Mouse (Mus musculus): ENCODE data around the gene Slc2a1. TPM values are rescaled to one million over a fixed set of nuclear protein-coding genes. Genes with fewer than 3 reads are reported as not detected.

Gene Slc2a1
- polyA plus RNA-seq, 1 experiment from 2014 or later = 119 TPM

DNA sequence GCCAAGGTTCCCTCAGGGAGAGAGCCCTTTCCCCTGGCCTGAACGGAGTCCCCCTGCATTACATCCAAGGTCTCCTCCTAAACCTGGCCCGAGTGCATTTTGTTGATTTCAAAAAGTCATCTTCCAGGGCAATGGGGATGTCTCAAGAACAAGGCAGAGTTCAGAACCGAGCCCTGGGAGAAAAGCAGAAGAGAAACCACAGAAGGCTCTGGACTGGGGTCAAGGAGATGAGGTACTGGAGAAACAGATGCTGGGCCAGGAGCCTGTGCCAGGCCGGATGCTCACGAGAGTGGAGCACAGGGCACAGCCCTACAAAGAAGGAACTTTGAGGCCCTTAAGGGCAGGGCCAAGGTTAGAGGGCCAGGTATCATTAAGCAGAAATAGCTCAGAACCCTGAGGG lies 69.2 kb downstream of the Slc2a1 start:
- WGBS = 58% methylated on average over 5 of the region's 5 CpGs
- H3K9ac ChIP-seq = no peak overlapping the region
- no peaks in the 10 kb centered on the region for H3K36me3 ChIP-seq
- no peak overlapping the region for H3K4me3 ChIP-seq
- H3K27ac ChIP-seq = no peak overlapping the region
- H3K4me1 ChIP-seq (replicated peaks) = peaks cover 9% of the 10 kb centered on the region
- H3K4me2 ChIP-seq = no peak overlapping the region
- no peak for ATAC-seq (replicated peaks; ENCODE audit: insufficient number of reproducible peaks, insufficient read depth, low FRiP score, low read depth)
- no peaks in the 10 kb centered on the region for H3K9me3 ChIP-seq (replicated peaks)
- H3K27me3 ChIP-seq = no peaks in the 10 kb centered on the region

DNA sequence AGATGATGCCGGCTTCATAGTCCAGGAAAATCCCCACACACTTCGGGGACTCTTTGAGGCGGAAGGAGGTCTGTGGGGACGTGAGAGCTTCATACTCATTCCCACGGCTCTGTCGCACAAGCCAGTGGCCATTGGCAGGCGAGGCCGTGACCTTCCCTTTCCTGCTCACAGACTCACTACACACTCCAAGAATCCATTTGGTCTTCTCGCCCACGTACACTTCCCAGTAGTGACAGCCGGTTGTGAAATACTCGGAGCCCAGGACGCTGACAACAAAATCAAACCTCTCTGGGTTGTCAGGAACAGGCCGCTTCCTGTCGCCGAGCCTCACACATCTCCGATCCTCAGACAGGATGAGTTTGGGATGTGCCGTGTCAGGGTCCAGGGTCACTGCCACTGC lies 69.8 kb downstream of the Slc2a1 start:
- no peak for ATAC-seq (replicated peaks; ENCODE audit: insufficient number of reproducible peaks, insufficient read depth, low FRiP score, low read depth)
- H3K27ac ChIP-seq = no peak overlapping the region
- H3K9me3 ChIP-seq (replicated peaks) = no peaks in the 10 kb centered on the region
- no peaks in the 10 kb centered on the region for H3K36me3 ChIP-seq
- no peak overlapping the region for H3K9ac ChIP-seq
- WGBS = 47% methylated on average over 18 of the region's 18 CpGs
- H3K4me1 ChIP-seq (replicated peaks) = peaks cover 3% of the 10 kb centered on the region; the same call in 1 of the 2 replicates
- no peak overlapping the region for H3K4me3 ChIP-seq
- H3K4me2 ChIP-seq = no peak overlapping the region
- H3K27me3 ChIP-seq = no peaks in the 10 kb centered on the region

GRCm38 (mm10) chr4:119180133-119180707 lies 71.7 kb downstream of the Slc2a1 start:
- 35% methylated on average over 4 of the region's 4 CpGs for WGBS
- Histone ChIP-seq H3K9me3 (replicated peaks) (no peaks in the 10 kb centered on the region), H3K36me3 (no peaks in the 10 kb centered on the region), H3K4me2 (no peak overlapping the region), H3K27ac (no peak overlapping the region), H3K4me1 (replicated peaks) (peaks cover 3% of the 10 kb centered on the region; the same call in 1 of the 2 replicates), H3K4me3 (no peak overlapping the region), H3K9ac (no peak overlapping the region), H3K27me3 (no peaks in the 10 kb centered on the region)
- ATAC-seq (replicated peaks; ENCODE audit: insufficient number of reproducible peaks, insufficient read depth, low FRiP score, low read depth) = no peak

GRCm38 (mm10) chr4:119181456-119181855 lies 72.9 kb downstream of the Slc2a1 start:
- Histone ChIP-seq H3K4me1 (replicated peaks) (peaks cover 3% of the 10 kb centered on the region; the same call in 1 of the 2 replicates), H3K9ac (no peak overlapping the region), H3K27ac (no peak overlapping the region), H3K27me3 (no peaks in the 10 kb centered on the region), H3K36me3 (no peaks in the 10 kb centered on the region), H3K4me3 (no peak overlapping the region), H3K9me3 (replicated peaks) (no peaks in the 10 kb centered on the region), H3K4me2 (no peak overlapping the region)
- 81% methylated on average over 9 of the region's 9 CpGs for WGBS
- no peak for ATAC-seq (replicated peaks; ENCODE audit: insufficient number of reproducible peaks, insufficient read depth, low FRiP score, low read depth)

- 26% methylated on average over 1 of the region's 1 CpGs for WGBS
- Histone ChIP-seq H3K27me3 (no peaks in the 10 kb centered on the region), H3K4me2 (no peak overlapping the region), H3K4me3 (no peak overlapping the region), H3K9ac (no peak overlapping the region), H3K9me3 (replicated peaks) (no peaks in the 10 kb centered on the region), H3K4me1 (replicated peaks) (peaks cover 5% of the 10 kb centered on the region), H3K27ac (no peak overlapping the region), H3K36me3 (no peaks in the 10 kb centered on the region)
- no peak for ATAC-seq (replicated peaks; ENCODE audit: insufficient number of reproducible peaks, insufficient read depth, low FRiP score, low read depth)
These were observed 75.0 kb downstream of the Slc2a1 start for GRCm38 (mm10) chr4:119183525-119183924.

DNA sequence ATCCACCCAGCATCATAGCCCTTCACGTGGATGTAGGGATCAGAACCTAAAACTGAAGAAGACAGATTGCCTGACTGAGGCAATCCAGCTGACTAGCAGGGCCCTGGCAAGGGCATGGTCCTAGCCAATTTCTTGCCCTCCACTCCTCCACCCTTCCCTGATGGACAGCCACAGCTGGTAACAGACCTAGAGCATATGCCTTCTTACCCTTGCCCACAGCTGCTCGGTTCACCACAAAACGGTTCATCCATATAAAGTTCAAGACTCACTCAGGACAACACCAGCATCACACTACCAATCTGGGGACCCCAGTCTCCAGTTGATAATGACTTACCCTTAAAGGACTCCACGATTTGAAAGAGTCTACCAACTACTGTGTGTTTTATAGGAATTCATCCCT lies 77.3 kb downstream of the Slc2a1 start:
- Histone ChIP-seq H3K4me1 (replicated peaks) (peaks cover 8% of the 10 kb centered on the region), H3K4me2 (no peak overlapping the region), H3K27ac (no peak overlapping the region), H3K9me3 (replicated peaks) (no peaks in the 10 kb centered on the region), H3K27me3 (no peaks in the 10 kb centered on the region), H3K9ac (no peak overlapping the region), H3K4me3 (no peak overlapping the region), H3K36me3 (no peaks in the 10 kb centered on the region)
- no peak for ATAC-seq (replicated peaks; ENCODE audit: insufficient number of reproducible peaks, insufficient read depth, low FRiP score, low read depth)
- 78% methylated on average over 4 of the region's 4 CpGs for WGBS

MicroRNAs encoded within 50 kb of the gene (microRNA counts, 519-probe panel; counts per million panel counts)
- 2,006 counts per million, percentile 23 among the panel's probes with 10 or more counts for microRNA mmu-miR-1957

Small RNA genes lying within 50 kb of the gene (microRNA-seq; reads per million reads assigned to microRNA genes)
- not detected for gene Mir1957a

Other genes with a start within 250 kb of the Slc2a1 start
- gene Olfr1331, start 244.1 kb upstream of the Slc2a1 start, polyA plus RNA-seq (2015; fragmentation: Nextera tagmentation; extraction: Ambion mirVana) = not detected in 2 replicates
- gene Olfr1330, start 220.1 kb upstream of the Slc2a1 start, polyA plus RNA-seq (2015; fragmentation: Nextera tagmentation; extraction: Ambion mirVana) = 0.06 and 0.08 TPM in 2 replicates
- gene Olfr1329, start 191.2 kb upstream of the Slc2a1 start, polyA plus RNA-seq (2015; fragmentation: Nextera tagmentation; extraction: Ambion mirVana) = not detected in 2 replicates
- 0.04 TPM in 1 of 2 replicates, not detected in the other for gene Olfr1328, start 170.1 kb upstream of the Slc2a1 start, polyA plus RNA-seq (2015; fragmentation: Nextera tagmentation; extraction: Ambion mirVana)
- not detected in 2 replicates for gene Lao1, start 147.1 kb upstream of the Slc2a1 start, polyA plus RNA-seq (2015; fragmentation: Nextera tagmentation; extraction: Ambion mirVana)
- 9.9 and 10.6 TPM in 2 replicates for gene Zfp691, start 65.5 kb downstream of the Slc2a1 start, polyA plus RNA-seq (2015; fragmentation: Nextera tagmentation; extraction: Ambion mirVana)
- 0.69 and 2.9 TPM in 2 replicates for gene Ermap, start 81.3 kb downstream of the Slc2a1 start, polyA plus RNA-seq (2015; fragmentation: Nextera tagmentation; extraction: Ambion mirVana)
- 111 and 124 TPM in 2 replicates for gene Svbp, start 86.6 kb downstream of the Slc2a1 start, polyA plus RNA-seq (2015; fragmentation: Nextera tagmentation; extraction: Ambion mirVana)
- 0.16 TPM in 2 replicates for gene Tmem269, start 109.5 kb downstream of the Slc2a1 start, polyA plus RNA-seq (2015; fragmentation: Nextera tagmentation; extraction: Ambion mirVana)
- gene AU022252, start 124.0 kb downstream of the Slc2a1 start, polyA plus RNA-seq (2015; fragmentation: Nextera tagmentation; extraction: Ambion mirVana) = 23.9 and 24.4 TPM in 2 replicates
- 29.1 and 35.4 TPM in 2 replicates for gene P3h1, start 124.2 kb downstream of the Slc2a1 start, polyA plus RNA-seq (2015; fragmentation: Nextera tagmentation; extraction: Ambion mirVana)
- gene Cldn19, start 146.7 kb downstream of the Slc2a1 start, polyA plus RNA-seq (2015; fragmentation: Nextera tagmentation; extraction: Ambion mirVana) = 0.23 TPM in 1 of 2 replicates, not detected in the other
- 583 and 597 TPM in 2 replicates for gene Ybx1, start 185.9 kb downstream of the Slc2a1 start, polyA plus RNA-seq (2015; fragmentation: Nextera tagmentation; extraction: Ambion mirVana)
- gene Ppih, start 211.8 kb downstream of the Slc2a1 start, polyA plus RNA-seq (2015; fragmentation: Nextera tagmentation; extraction: Ambion mirVana) = 38.1 and 41.9 TPM in 2 replicates